Mouse (Mus musculus): ENCODE data around the gene Nusap1. TPM values are rescaled to one million over a fixed set of nuclear protein-coding genes. Genes with fewer than 3 reads are reported as not detected.

The Nusap1 gene
- polyA plus RNA-seq, 1 experiment from 2014 or later, result 10.1 TPM

Other genes with a start within 250 kb of the Nusap1 start
- gene Ino80, start 140.6 kb upstream of the Nusap1 start, polyA plus RNA-seq (2015; fragmentation: Nextera tagmentation; extraction: Ambion mirVana), result 3.1 and 3.3 TPM in 2 replicates
- gene Exd1, start 70.7 kb upstream of the Nusap1 start, polyA plus RNA-seq (2015; fragmentation: Nextera tagmentation; extraction: Ambion mirVana), result 0.48 and 0.74 TPM in 2 replicates
- 55.6 and 59.4 TPM in 2 replicates for gene Chp1, start 70.6 kb upstream of the Nusap1 start, polyA plus RNA-seq (2015; fragmentation: Nextera tagmentation; extraction: Ambion mirVana)
- gene Oip5, start 171 bp downstream of the Nusap1 start, polyA plus RNA-seq (2015; fragmentation: Nextera tagmentation; extraction: Ambion mirVana), result 3.1 and 4.6 TPM in 2 replicates
- gene Ndufaf1, start 44.5 kb downstream of the Nusap1 start, polyA plus RNA-seq (2015; fragmentation: Nextera tagmentation; extraction: Ambion mirVana), result 37.0 and 37.5 TPM in 2 replicates
- gene Rtf1, start 56.8 kb downstream of the Nusap1 start, polyA plus RNA-seq (2015; fragmentation: Nextera tagmentation; extraction: Ambion mirVana), result 50.0 and 62.3 TPM in 2 replicates
- gene Itpka, start 124.0 kb downstream of the Nusap1 start, polyA plus RNA-seq (2015; fragmentation: Nextera tagmentation; extraction: Ambion mirVana), result 0.11 and 0.18 TPM in 2 replicates
- 2.2 and 3.5 TPM in 2 replicates for gene Ltk, start 142.1 kb downstream of the Nusap1 start, polyA plus RNA-seq (2015; fragmentation: Nextera tagmentation; extraction: Ambion mirVana)
- gene Rpap1, start 169.2 kb downstream of the Nusap1 start, polyA plus RNA-seq (2015; fragmentation: Nextera tagmentation; extraction: Ambion mirVana), result 21.3 and 21.6 TPM in 2 replicates
- 20.3 and 22.2 TPM in 2 replicates for gene Tyro3, start 179.4 kb downstream of the Nusap1 start, polyA plus RNA-seq (2015; fragmentation: Nextera tagmentation; extraction: Ambion mirVana)

Data from midbrain, embryonic 15.5 days (tissue).